Mouse (Mus musculus): ENCODE measurements around the gene Cnr1.

DNA sequence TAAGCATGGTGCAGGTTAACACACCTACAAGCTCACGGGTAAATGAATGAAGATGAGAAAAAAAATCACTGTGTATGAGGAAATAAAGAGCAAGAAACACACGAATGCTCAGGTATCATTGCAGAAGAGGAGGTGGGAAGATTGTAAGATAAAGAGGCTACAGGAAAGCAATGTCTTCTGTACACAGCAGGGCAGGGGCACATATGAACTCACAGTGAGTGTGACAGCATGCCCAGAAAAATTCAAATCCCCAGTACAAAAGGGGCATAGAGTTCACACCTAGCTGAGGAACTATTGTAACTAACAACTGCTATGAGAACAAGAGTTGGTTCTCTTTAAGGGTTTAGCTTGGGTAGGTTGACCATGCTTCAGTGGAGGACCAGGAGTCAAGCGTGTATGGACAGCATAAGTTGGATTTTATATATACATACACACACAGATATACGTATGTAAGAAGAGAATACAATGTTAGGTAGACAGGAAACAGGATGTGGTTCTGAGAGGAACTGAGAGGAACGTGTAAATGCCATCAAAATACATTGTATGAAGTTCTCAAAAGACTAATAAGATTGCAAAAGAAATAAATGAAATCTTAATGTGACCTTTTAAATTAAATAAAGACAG lies 64.2 kb downstream of the Cnr1 start:
- TF ChIP-seq POLR2A (IDR thresholded peaks at IDR 0.05; ENCODE audit: control insufficient read depth, low read depth, low read length), result no peak
- TF ChIP-seq CTCF (IDR thresholded peaks at IDR 0.05; ENCODE audit: control insufficient read depth, insufficient read depth, insufficient replicate concordance, low read depth, low read length), result no peak
